Mouse (Mus musculus) midbrain, embryonic 13.5 days (tissue): ENCODE measurements around the gene Rev1. TPM values are rescaled to one million over a fixed set of nuclear protein-coding genes. Genes with fewer than 3 reads are reported as not detected.

Experiments used
- ATAC-seq: fragments of 200-750 bp; cut with Nextera tagmentation; 2 replicates; pipeline ENCODE4 v1.8.0; 2017; ENCODE audit warnings: mild to moderate bottlenecking, moderate TSS enrichment, moderate library complexity
- H3K27ac ChIP-seq: fragments of 300-500 bp; sonication (generic); 2 replicates; pipeline ENCODE4 v1.5.1; 2015; ENCODE audit warnings: inconsistent platforms, mild to moderate bottlenecking, moderate library complexity
- H3K27me3 ChIP-seq: fragments of 300-500 bp; sonication (generic); 2 replicates; pipeline ENCODE4 v1.6.1; 2015; ENCODE audit warnings: mild to moderate bottlenecking, inconsistent platforms
- H3K36me3 ChIP-seq: fragments of 300-500 bp; sonication (generic); 2 replicates; pipeline ENCODE4 v1.6.1; 2015; ENCODE audit warnings: mild to moderate bottlenecking, inconsistent platforms
- H3K4me1 ChIP-seq: fragments of 300-500 bp; sonication (generic); replicated peaks from 2 replicates; pipeline ENCODE4 v1.6.1; 2015; ENCODE audit warnings: inconsistent platforms
- H3K4me2 ChIP-seq: fragments of 300-500 bp; sonication (generic); replicated peaks from 2 replicates; pipeline ENCODE4 v1.6.1; 2015; ENCODE audit warnings: moderate library complexity, mild to moderate bottlenecking, inconsistent platforms
- H3K4me3 ChIP-seq: fragments of 300-500 bp; sonication (generic); replicated peaks from 2 replicates; pipeline ENCODE4 v1.5.1; 2015; ENCODE audit warnings: mild to moderate bottlenecking, inconsistent platforms
- H3K9ac ChIP-seq: fragments of 300-500 bp; sonication (generic); replicated peaks from 2 replicates; pipeline ENCODE4 v1.6.1; 2015; ENCODE audit warnings: mild to moderate bottlenecking, inconsistent platforms
- H3K9me3 ChIP-seq: fragments of 300-500 bp; sonication (generic); 2 replicates; pipeline ENCODE4 v1.6.1; 2016; ENCODE audit warnings: mild to moderate bottlenecking, inconsistent platforms
- WGBS: fragments of 180-500 bp; shearing (Covaris S2); methylation state at CpG from one replicate; pipeline ENCODE4 v1.1.7; 2015; 5-methylcytosine and 5-hydroxymethylcytosine counted together
- polyA plus RNA-seq: library from polyadenylated mRNA; unstranded; fragments of >200 nt; fragmentation: Nextera tagmentation; extraction: Ambion mirVana; gene quantifications from 2 replicates; pipeline ENCODE4 v1.2.1, GENCODE M21; 2015

Rev1 gene
- polyA plus RNA-seq, 1 experiment from 2014 or later = 37.5 TPM

DNA sequence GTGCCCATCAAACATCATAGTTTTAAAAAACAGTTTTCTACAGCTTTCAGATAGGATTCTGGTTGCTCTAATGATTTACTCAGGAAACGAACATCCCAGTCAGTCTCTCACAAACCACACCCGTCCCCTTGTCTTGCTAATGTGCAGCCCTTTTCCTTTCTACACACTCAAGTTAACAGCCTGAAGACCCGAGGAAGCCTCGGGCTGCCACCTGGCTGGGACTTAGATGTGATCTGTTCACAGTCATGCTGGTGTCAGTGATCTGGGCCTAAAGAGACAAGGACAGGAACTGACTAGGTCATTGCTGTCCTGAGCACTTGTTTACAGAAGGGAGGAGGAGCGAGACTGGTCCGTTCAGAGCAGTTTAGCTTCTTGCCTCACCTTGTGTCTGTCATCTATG, 71.2 kb downstream of the Rev1 start:
- H3K4me1 ChIP-seq = no peaks in the 10 kb centered on the region
- no peak for ATAC-seq

DNA sequence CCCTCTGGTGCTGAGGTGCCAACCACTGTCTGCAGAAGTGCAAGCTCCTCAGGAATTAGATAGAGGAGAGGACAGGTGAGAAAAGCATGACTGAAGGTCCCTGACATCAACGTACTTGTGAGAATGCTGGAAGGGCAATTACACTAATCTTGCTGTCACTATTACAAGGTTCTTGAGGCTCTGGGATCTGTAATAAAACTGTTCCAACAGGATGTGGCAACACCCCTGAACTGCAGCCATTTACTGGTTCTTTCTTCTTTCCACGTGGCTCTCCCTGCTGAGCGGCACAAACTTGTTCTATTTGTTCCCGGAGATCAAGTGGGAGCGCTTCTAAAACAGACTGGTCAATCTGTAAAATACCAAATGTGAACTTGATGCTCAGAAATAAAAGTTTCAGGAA, 74.4 kb downstream of the Rev1 start:
- no peak overlapping the region for H3K4me2 ChIP-seq
- no peaks in the 10 kb centered on the region for H3K9me3 ChIP-seq
- H3K27ac ChIP-seq = no peak overlapping the region
- 94% methylated on average over 5 of the region's 5 CpGs for WGBS
- no peaks in the 10 kb centered on the region for H3K4me1 ChIP-seq
- no peak overlapping the region for H3K4me3 ChIP-seq
- no peaks in the 10 kb centered on the region for H3K27me3 ChIP-seq
- peaks cover 84% of the 10 kb centered on the region for H3K36me3 ChIP-seq
- no peak overlapping the region for H3K9ac ChIP-seq
- ATAC-seq = no peak

More for the DNA sequence above, 71.2 kb downstream of the Rev1 start:
- no peak overlapping the region for H3K27ac ChIP-seq
- peaks cover 80% of the 10 kb centered on the region for H3K36me3 ChIP-seq
- H3K4me3 ChIP-seq = no peak overlapping the region
- no peak overlapping the region for H3K9ac ChIP-seq
- 85% methylated on average over 6 of the region's 6 CpGs for WGBS
- H3K9me3 ChIP-seq = no peaks in the 10 kb centered on the region
- H3K27me3 ChIP-seq = no peaks in the 10 kb centered on the region
- no peak overlapping the region for H3K4me2 ChIP-seq

DNA sequence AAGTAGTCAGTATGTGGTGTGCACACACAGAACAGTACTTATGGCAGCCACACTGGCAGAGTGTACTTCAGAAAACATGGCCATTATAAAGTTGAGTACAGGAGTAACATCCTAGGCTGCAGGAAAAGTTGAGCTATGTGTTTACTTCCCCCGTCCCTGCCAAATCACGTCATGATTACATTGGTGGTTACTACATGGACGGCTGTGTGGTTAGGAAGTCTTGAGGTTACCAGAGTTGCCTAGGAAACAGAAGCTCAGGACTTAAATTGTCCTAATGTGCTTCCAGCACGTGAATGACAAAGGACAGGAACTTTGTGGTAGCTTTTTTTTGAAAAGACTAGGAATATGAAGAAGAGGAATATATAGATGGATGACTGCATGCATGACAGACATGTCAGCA, 80.0 kb downstream of the Rev1 start:
- Histone ChIP-seq H3K4me3 (no peak overlapping the region), H3K4me2 (no peak overlapping the region), H3K9ac (no peak overlapping the region), H3K36me3 (peaks cover 94% of the 10 kb centered on the region), H3K27ac (no peak overlapping the region), H3K9me3 (no peaks in the 10 kb centered on the region), H3K4me1 (no peaks in the 10 kb centered on the region), H3K27me3 (no peaks in the 10 kb centered on the region)
- ATAC-seq = no peak
- 76% methylated on average over 4 of the region's 4 CpGs for WGBS

DNA sequence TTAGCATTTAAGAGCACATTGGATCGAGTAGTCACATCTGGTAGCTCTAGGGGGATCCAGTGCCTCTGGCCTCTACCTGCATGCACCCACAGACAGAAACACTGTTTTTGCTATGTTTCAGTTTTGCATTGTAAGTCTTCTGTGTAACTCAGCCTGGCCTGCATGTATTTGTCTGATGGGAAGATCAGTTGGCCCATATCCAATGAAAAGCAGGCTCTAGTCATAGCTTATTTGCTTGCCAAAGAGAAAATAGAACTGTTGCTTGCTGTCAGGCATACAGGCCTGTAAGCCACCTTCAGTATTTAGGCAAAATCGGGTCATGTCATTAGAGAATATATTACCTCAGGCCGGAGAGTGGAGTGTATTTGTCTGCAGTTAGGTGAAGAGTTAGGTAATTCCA, 81.5 kb downstream of the Rev1 start:
- Histone ChIP-seq H3K27me3 (no peaks in the 10 kb centered on the region), H3K4me3 (no peak overlapping the region), H3K9ac (no peak overlapping the region), H3K4me2 (no peak overlapping the region), H3K36me3 (peaks cover 90% of the 10 kb centered on the region), H3K9me3 (no peaks in the 10 kb centered on the region), H3K4me1 (no peaks in the 10 kb centered on the region), H3K27ac (no peak overlapping the region)
- 88% methylated on average over 3 of the region's 3 CpGs for WGBS
- no peak for ATAC-seq

DNA sequence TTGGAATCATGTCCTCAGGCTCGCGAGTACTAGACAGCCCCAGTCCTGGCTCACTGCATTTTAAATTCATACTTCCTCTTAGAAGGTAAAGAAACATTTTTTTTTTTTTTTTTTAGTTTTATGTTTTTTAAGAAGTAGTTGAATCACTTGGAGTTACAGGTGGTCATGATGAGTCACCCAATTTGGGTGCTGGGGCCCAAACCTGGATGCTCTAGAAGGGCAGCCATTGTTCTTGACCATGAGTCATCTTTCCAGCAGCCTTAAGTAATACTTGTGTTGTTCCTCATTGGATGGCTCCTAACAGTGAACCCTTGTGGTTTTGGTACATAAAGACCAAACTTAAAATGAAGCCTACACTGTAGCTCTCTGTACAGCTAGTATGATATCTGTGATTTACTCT, 90.7 kb downstream of the Rev1 start:
- WGBS = 96% methylated on average over 2 of the region's 2 CpGs
- Histone ChIP-seq H3K9ac (no peak overlapping the region), H3K4me3 (no peak overlapping the region), H3K36me3 (peaks cover 84% of the 10 kb centered on the region), H3K9me3 (peaks cover 3% of the 10 kb centered on the region; the same call in 1 of the 2 replicates), H3K4me2 (no peak overlapping the region), H3K4me1 (no peaks in the 10 kb centered on the region), H3K27ac (no peak overlapping the region), H3K27me3 (no peaks in the 10 kb centered on the region)
- no peak for ATAC-seq

DNA sequence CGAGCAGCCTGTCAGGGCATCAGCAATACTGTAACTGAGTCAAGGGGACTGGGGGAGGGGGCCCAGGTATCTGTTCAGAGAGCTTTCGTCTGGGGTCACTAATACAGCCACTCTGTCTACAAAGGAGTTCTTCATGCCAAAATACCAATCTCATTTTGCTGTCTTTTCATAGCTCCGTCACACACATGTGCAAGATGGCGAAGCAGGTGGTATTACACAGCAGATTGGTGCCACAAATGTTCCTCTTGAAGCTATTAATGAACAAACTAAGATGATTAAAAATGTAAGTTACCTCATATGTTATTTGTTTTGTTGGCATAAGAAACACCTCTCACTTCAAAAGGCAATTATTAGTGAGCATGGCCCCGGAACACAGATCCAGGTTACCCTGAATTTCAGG, 92.2 kb downstream of the Rev1 start:
- ATAC-seq = no peak
- Histone ChIP-seq H3K36me3 (peaks cover 88% of the 10 kb centered on the region), H3K4me3 (no peak overlapping the region), H3K4me1 (no peaks in the 10 kb centered on the region), H3K4me2 (no peak overlapping the region), H3K9me3 (peaks cover 3% of the 10 kb centered on the region; the same call in 1 of the 2 replicates), H3K9ac (no peak overlapping the region), H3K27ac (no peak overlapping the region), H3K27me3 (no peaks in the 10 kb centered on the region)
- WGBS = 89% methylated on average over 5 of the region's 5 CpGs

DNA sequence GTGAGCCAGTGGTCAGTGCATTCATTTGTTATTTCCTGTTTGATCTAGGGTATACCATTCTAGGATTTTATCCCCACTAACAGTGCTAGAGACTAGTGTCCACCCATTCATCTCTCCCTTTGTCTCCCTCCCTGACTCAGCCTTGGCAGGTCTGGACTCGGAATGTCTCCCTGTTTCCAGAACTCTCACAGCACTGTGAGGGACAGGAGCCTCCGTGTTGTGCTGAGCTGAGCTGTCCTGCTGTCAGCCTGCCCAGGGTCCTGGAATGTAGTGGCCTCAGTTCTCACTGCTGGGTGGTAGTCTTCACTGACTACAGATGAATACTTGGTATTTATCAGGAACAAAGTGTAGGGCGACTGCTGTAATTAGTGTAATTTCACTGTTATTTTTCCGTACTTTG, 94.1 kb downstream of the Rev1 start:
- Histone ChIP-seq H3K27ac (no peak overlapping the region), H3K4me1 (no peaks in the 10 kb centered on the region), H3K9me3 (no peaks in the 10 kb centered on the region), H3K9ac (no peak overlapping the region), H3K27me3 (no peaks in the 10 kb centered on the region), H3K4me2 (no peak overlapping the region), H3K36me3 (peaks cover 80% of the 10 kb centered on the region), H3K4me3 (no peak overlapping the region)
- no peak for ATAC-seq
- 93% methylated on average over 4 of the region's 4 CpGs for WGBS

DNA sequence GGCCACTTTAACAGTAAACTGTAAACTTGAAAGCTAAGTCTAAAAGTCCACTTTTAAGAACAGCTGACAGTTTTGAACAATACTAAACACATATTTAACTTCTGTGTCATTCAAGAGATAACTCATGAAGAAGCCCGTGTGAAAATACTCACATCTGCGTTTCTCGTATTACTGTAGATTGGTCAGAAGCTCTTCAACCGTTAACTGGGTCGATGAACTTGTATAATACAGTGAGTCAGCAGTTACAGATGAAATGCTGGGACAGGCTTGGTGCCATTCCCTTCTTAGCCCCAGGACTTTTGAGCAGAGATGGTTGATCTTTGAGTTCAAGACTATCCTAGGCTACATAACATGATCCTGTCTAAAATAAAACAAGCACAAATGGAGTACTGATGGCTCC, 98.2 kb downstream of the Rev1 start:
- Histone ChIP-seq H3K36me3 (peaks cover 46% of the 10 kb centered on the region), H3K4me3 (no peak overlapping the region), H3K9ac (no peak overlapping the region), H3K4me2 (no peak overlapping the region), H3K27me3 (no peaks in the 10 kb centered on the region), H3K4me1 (no peaks in the 10 kb centered on the region), H3K27ac (no peak overlapping the region), H3K9me3 (no peaks in the 10 kb centered on the region)
- WGBS = 97% methylated on average over 5 of the region's 5 CpGs
- ATAC-seq = no peak

DNA sequence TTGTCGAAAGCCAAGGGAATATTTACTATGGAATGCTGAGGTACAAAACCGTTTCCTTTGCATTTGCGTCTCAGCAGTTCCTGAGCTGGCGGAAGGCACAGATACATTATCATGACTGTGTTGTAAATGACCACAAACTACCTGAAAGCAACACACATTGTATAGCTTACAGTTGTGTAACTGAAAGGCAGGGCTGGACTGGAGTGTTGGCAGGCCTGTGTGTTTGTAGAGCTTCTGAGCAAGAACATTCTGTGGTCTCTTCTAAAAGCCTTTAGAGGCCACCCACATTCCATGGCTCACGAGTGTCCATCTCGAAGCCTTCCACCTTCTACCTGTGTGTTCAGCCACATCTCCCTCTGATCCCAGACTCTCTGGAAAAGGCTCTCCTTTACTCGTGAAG, 102.3 kb downstream of the Rev1 start:
- no peak overlapping the region for H3K9ac ChIP-seq
- no peak overlapping the region for H3K4me3 ChIP-seq
- 94% methylated on average over 7 of the region's 7 CpGs for WGBS
- H3K27ac ChIP-seq = no peak overlapping the region
- no peak for ATAC-seq
- no peak overlapping the region for H3K4me2 ChIP-seq
- H3K9me3 ChIP-seq = no peaks in the 10 kb centered on the region
- H3K36me3 ChIP-seq = peaks cover 35% of the 10 kb centered on the region
- H3K27me3 ChIP-seq = no peaks in the 10 kb centered on the region
- H3K4me1 ChIP-seq = no peaks in the 10 kb centered on the region

DNA sequence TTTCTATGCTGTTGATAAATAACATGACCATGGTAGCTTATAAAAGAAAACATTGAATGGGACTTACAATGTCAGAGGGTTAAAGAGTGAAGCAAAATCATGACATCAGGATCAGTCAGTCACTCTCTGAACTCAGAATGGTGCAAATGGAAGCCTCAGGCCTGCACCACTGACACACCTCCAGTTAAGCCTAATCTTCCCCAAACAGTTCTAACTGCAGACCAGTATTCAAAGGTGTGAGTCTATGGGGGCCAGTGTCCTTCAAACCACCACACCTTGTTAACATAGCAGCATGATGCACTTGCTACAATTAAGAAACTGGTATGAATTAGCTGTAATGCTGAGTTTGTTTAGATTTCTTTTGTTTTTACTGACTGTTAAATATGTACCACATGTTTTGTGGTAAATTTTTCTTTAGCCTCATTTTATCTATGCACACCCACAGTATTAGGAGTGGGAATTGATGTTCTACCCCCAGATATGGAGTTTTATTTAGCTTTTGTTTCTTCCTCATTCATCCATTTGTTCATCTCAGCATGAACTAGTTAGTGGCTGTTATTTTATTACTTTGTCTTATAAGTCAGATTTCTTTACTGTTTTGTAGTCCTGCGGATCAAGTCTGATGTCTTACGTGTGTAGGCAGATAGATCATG, 114.9 kb downstream of the Rev1 start:
- no peak for ATAC-seq
- 94% methylated on average over 2 of the region's 2 CpGs for WGBS
- H3K4me1 ChIP-seq = no peaks in the 10 kb centered on the region
- no peaks in the 10 kb centered on the region for H3K27me3 ChIP-seq
- peaks cover 19% of the 10 kb centered on the region for H3K36me3 ChIP-seq
- no peak overlapping the region for H3K4me3 ChIP-seq
- no peak overlapping the region for H3K27ac ChIP-seq
- no peak overlapping the region for H3K4me2 ChIP-seq
- no peak overlapping the region for H3K9ac ChIP-seq
- H3K9me3 ChIP-seq = no peaks in the 10 kb centered on the region

DNA sequence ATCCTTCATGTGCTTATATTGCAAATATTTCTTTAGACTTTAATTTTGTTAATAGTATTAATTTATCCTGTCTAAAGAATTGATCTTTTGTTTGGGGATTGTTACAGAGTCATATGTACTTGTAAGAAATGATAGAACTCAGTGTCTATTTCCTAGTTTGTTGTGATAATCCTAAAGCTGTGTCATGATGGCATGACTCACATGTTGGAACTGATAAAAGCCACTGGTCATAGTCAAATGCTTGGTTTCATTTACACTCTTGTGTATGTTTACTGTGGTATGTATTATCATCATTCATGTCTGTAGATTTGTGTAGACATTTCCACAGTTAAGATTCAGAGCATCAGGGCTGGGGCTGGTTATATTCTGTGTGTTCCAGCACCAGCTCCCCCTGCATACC, 117.1 kb downstream of the Rev1 start:
- H3K27ac ChIP-seq = no peak overlapping the region
- H3K36me3 ChIP-seq = no peaks in the 10 kb centered on the region
- H3K4me3 ChIP-seq = no peak overlapping the region
- H3K4me2 ChIP-seq = no peak overlapping the region
- H3K27me3 ChIP-seq = no peaks in the 10 kb centered on the region
- ATAC-seq = no peak
- H3K4me1 ChIP-seq = no peaks in the 10 kb centered on the region
- H3K9me3 ChIP-seq = no peaks in the 10 kb centered on the region
- H3K9ac ChIP-seq = no peak overlapping the region

DNA sequence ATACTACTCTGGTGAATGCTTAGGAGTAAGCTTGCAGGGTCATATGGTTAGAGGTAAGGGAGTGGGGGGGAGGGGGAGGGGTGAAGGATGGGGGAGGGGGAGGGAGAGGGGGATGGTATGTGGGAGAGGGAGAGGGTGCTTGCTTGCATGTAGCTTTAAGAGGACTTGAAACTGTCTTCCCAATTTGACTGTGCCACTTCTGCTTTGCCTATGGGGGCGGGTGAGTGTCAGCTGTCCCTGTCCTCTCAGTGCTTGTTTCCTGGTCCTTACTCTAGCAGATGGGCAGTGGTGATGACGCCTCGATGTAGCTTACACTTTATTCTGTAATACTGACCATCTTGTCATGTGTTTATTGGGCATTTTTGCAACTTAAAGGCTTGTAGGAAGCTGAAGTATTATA, 117.5 kb downstream of the Rev1 start:
- no peak for ATAC-seq
- Histone ChIP-seq H3K4me2 (no peak overlapping the region), H3K27ac (no peak overlapping the region), H3K4me3 (no peak overlapping the region), H3K9ac (no peak overlapping the region), H3K36me3 (no peaks in the 10 kb centered on the region), H3K9me3 (no peaks in the 10 kb centered on the region), H3K27me3 (no peaks in the 10 kb centered on the region), H3K4me1 (no peaks in the 10 kb centered on the region)
- WGBS = 86% methylated on average over 3 of the region's 3 CpGs

DNA sequence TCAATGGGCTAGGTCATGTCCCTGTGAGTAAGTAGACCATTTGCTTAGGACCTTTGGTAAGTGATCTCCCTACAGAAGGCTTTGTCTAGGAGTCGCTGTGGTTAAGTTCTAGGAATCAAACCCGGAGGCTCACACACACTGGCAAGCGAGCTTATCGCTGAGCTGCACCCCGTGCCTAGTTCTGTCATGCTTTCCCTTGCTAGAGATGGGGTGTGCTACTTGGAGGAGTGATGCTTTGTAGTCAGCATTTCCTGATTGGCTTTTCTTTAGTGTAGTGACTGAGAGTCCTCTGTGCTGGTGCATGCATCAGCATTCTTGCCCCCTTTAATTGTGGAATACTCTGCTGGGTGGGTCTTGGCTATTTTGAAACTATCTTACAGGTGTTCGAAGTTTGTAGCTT, 118.0 kb downstream of the Rev1 start:
- H3K4me2 ChIP-seq = no peak overlapping the region
- 82% methylated on average over 6 of the region's 6 CpGs for WGBS
- ATAC-seq = no peak
- H3K36me3 ChIP-seq = no peaks in the 10 kb centered on the region
- no peaks in the 10 kb centered on the region for H3K4me1 ChIP-seq
- H3K27ac ChIP-seq = no peak overlapping the region
- H3K9me3 ChIP-seq = no peaks in the 10 kb centered on the region
- no peak overlapping the region for H3K4me3 ChIP-seq
- no peak overlapping the region for H3K9ac ChIP-seq
- no peaks in the 10 kb centered on the region for H3K27me3 ChIP-seq
